Mouse (Mus musculus) erythroid progenitor cell, adult 5-6 weeks (primary cell): Measurements from ENCODE around the gene Ptchd1. TPM values are rescaled to one million over a fixed set of nuclear protein-coding genes. Genes with fewer than 3 reads are reported as not detected.

Experiments used
- total RNA-seq, 2 experiments: library from RNA; stranded (forward) in 1 of 2; stranded (reverse) in 1 of 2; fragments of 150-400 nt in 1 of 2; fragments of 186-747, 209-891 nt in 1 of 2; gene quantifications; 2 replicates each; pipeline versions ENCODE4 v1.2.3 to v1.2.4; 2015 to 2017; ENCODE audit warnings: low replicate concordance in 2 of 2

Ptchd1 gene
- total RNA-seq, 2 experiments from 2014 or later, result 0.76 to 2.9 TPM

Other genes with a start within 250 kb of the Ptchd1 start
- gene Gm15155, start 927 bp upstream of the Ptchd1 start, total RNA-seq (2015; ENCODE audit: low replicate concordance), result not detected in 2 replicates
- gene Gm15155, start 927 bp upstream of the Ptchd1 start, total RNA-seq (2017; ENCODE audit: low replicate concordance), result not detected in 2 replicates